Mouse (Mus musculus) lung, embryonic 15.5 days (tissue): ENCODE results near the gene Fam129b. TPM values are rescaled to one million over a fixed set of nuclear protein-coding genes. Genes with fewer than 3 reads are reported as not detected.

ENCODE experiments used
- ATAC-seq: fragments of 200-750 bp; cut with Nextera tagmentation; 2 replicates; pipeline ENCODE4 v1.8.0; 2017; ENCODE audit warnings: moderate number of reproducible peaks, borderline replicate concordance; ENCODE audit not compliant: low FRiP score, low TSS enrichment; ENCODE audit errors: extremely low read depth
- H3K27ac ChIP-seq: fragments of 300-500 bp; sonication (generic); 2 replicates; pipeline ENCODE4 v1.5.1; 2015; ENCODE audit warnings: moderate library complexity, mild to moderate bottlenecking, inconsistent platforms
- H3K27me3 ChIP-seq: fragments of 300-500 bp; sonication (generic); 2 replicates; pipeline ENCODE4 v1.6.1; 2015; ENCODE audit warnings: inconsistent platforms
- H3K36me3 ChIP-seq: fragments of 300-500 bp; sonication (generic); 2 replicates; pipeline ENCODE4 v1.6.1; 2015; ENCODE audit warnings: inconsistent platforms
- H3K4me1 ChIP-seq: fragments of 300-500 bp; sonication (generic); 2 replicates; pipeline ENCODE4 v1.6.1; 2015; ENCODE audit warnings: inconsistent platforms
- H3K4me2 ChIP-seq: fragments of 300-500 bp; sonication (generic); 2 replicates; pipeline ENCODE4 v1.6.1; 2015; ENCODE audit warnings: inconsistent platforms, mild to moderate bottlenecking, moderate library complexity
- H3K4me3 ChIP-seq: fragments of 300-500 bp; sonication (generic); 2 replicates; pipeline ENCODE4 v1.5.1; 2015; ENCODE audit warnings: mild to moderate bottlenecking, inconsistent platforms
- H3K9ac ChIP-seq: fragments of 300-500 bp; sonication (generic); 2 replicates; pipeline ENCODE4 v1.6.1; 2015; ENCODE audit warnings: inconsistent platforms
- H3K9me3 ChIP-seq: fragments of 300-500 bp; sonication (generic); 2 replicates; pipeline ENCODE4 v1.6.1; 2016; ENCODE audit warnings: inconsistent platforms
- WGBS: fragments of 180-500 bp; shearing (Covaris S2); methylation state at CpG from one replicate; pipeline ENCODE4 v1.1.7; 2015; 5-methylcytosine and 5-hydroxymethylcytosine counted together
- polyA plus RNA-seq: library from polyadenylated mRNA; unstranded; fragments of >200 nt; fragmentation: Nextera tagmentation; extraction: Ambion mirVana; gene quantifications from 2 replicates; pipeline ENCODE4 v1.2.1, GENCODE M21; 2015

The Fam129b gene
- polyA plus RNA-seq, 1 experiment from 2014 or later: 117 TPM

DNA sequence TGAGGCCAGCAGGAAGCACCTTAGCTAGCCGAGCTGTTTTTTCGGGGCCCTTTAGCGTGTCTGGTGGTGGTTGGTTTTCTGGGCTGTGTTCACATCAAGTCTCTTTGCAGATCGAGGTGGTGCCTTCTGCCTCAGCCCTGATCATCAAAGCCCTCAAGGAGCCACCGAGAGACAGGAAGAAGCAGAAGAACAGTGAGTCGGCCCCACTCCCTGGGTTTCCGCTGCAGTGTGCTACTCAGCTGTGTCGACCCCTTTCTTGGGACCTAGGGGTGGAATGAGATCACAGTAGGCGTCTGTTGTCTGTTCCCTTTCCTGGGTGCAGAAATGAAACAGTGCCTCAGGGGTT lies 86.9 kb downstream of the Fam129b start:
- Histone ChIP-seq H3K4me1 (peaks cover 51% of the 10 kb centered on the region), H3K9ac (peak overlapping the region; percentile 83), H3K36me3 (peaks cover 24% of the 10 kb centered on the region), H3K27me3 (no peaks in the 10 kb centered on the region), H3K4me3 (peak overlapping the region; percentile 73), H3K4me2 (peak overlapping the region; percentile 73), H3K27ac (peak overlapping the region; percentile 90), H3K9me3 (no peaks in the 10 kb centered on the region)
- no peak for ATAC-seq
- 3% methylated on average over 9 of the region's 9 CpGs for WGBS

DNA sequence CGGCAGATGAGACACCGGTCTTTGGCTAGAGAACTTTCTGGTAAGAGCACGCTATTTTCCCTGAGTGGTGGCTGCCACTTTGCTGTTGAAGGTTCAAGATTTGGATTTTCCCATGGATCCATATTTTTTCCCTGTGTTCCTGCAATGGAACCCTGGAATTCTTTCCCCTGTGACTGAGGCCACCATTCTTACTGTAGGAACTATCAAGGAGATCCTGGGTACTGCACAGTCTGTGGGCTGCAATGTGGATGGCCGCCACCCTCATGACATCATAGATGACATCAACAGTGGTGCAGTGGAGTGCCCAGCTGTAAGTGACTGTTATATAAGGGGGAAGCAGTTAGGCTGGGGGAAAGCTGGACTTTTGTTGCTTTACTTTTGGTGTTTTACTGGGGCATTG lies 87.6 kb downstream of the Fam129b start:
- H3K4me3 ChIP-seq: peak overlapping the region; percentile 73
- H3K27me3 ChIP-seq: no peaks in the 10 kb centered on the region
- peak overlapping the region; percentile 90; the same call in 1 of the 2 replicates for H3K27ac ChIP-seq
- no peaks in the 10 kb centered on the region for H3K9me3 ChIP-seq
- peaks cover 53% of the 10 kb centered on the region for H3K4me1 ChIP-seq
- 45% methylated on average over 4 of the region's 4 CpGs for WGBS
- peak overlapping the region; percentile 73 for H3K4me2 ChIP-seq
- H3K9ac ChIP-seq: peak overlapping the region; percentile 83
- no peak for ATAC-seq
- H3K36me3 ChIP-seq: peaks cover 24% of the 10 kb centered on the region

DNA sequence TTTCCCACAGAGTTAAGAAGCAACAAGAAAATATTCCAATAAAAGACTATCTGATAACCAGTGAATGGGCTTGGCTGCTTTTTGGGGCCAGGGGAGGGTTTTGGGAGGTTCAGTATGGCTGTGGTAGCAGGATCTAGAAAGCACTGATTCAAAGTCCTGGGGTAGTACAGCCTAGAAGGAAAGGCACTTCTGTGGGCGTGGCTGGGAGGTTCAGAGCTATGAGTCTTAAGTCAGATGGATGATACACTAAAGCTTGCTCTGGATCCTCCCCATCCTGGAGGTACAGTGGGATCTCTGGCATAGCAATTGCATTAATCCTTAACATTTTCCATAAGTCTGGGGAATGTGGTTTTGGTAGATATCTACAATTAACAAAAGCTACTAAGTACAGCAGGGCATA lies 88.1 kb downstream of the Fam129b start:
- peak overlapping the region; percentile 24; the same call in 1 of the 2 replicates for H3K9ac ChIP-seq
- H3K9me3 ChIP-seq: no peaks in the 10 kb centered on the region
- peak overlapping the region; percentile 73 for H3K4me2 ChIP-seq
- WGBS: 47% methylated on average over 1 of the region's 1 CpGs
- no peaks in the 10 kb centered on the region for H3K27me3 ChIP-seq
- H3K27ac ChIP-seq: 0 out of 2 replicates have a peak overlapping the region, but pooled peaks have one; percentile 18
- no peak for ATAC-seq
- H3K4me3 ChIP-seq: peak overlapping the region; percentile 73; the same call in 1 of the 2 replicates
- peaks cover 24% of the 10 kb centered on the region for H3K36me3 ChIP-seq
- peaks cover 53% of the 10 kb centered on the region for H3K4me1 ChIP-seq

DNA sequence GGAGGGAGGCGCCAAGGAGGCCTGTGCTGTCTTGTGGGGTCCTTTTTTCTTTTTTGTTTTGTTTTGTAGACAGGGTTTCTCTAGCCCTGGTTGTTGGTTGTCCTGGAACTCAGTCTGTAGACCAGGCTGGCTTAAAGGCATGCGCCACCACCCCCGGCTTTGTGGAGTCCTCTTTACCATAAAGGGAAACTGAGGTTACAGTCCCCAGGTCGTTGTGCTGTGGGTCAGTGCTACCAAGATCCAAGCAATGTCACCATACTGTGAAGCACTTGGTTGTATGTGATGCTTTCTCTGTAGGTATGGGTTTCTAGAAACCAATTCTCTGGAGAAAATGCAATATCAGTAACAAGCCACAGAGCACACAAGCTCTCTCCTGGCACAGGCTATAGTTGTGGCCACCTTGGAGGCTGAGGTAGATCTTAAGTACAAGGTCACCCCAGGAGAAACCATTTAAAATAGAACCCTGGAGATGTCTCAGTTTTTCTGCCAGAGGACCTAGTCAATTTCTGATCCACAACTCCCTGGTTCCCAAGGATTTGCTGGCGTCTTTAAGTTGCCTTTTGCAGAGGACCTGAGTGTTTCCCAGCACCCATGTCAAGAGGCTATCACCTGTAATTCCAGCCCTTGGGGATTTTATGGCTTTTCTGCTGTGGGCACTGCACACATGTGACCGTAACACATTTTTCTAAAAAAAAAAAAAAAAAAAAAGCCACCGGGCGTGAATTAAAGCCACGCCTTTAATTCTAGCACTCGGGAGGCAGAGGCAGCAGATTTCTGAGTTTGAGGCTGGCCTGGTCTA lies 88.9 kb downstream of the Fam129b start:
- Histone ChIP-seq H3K36me3 (peaks cover 24% of the 10 kb centered on the region), H3K27me3 (no peaks in the 10 kb centered on the region), H3K27ac (no peak overlapping the region), H3K4me3 (no peak overlapping the region), H3K9ac (0 out of 2 replicates have a peak overlapping the region, but pooled peaks have one; percentile 24), H3K9me3 (no peaks in the 10 kb centered on the region), H3K4me1 (peaks cover 53% of the 10 kb centered on the region), H3K4me2 (no peak overlapping the region; the same call in 1 of the 2 replicates)
- 33% methylated on average over 10 of the region's 10 CpGs for WGBS
- ATAC-seq: no peak

DNA sequence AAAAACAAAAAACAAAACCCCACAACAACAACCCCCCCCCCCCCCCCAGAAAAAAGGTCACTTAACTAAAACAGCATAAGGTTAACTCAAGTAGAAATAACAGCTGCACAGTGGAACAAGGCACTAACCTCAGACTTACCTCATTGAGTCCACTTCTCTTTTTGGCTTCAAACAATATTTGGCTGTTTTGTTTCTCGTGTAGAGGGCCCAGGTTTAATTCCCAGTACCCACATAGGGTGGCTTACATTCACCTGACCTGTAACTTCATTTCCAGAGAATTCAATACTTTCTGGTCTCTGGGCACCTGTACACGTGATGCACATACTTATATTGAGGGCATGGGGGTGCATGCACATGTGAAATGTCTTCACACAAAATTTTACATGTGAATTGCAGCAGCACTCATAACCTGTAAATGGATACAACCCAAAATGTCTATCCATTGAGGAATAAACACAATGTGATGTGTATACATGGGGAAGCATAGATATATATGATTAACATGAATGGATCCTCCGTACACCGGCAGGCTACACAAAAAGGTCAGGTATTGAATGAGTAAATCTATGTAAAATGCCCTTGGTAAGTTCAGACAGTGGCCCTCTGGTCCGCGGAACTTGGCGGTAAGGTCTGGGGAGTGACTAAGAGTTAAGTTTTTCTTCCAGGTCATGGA lies 89.7 kb downstream of the Fam129b start:
- H3K27ac ChIP-seq: peak overlapping the region; percentile 99
- no peak overlapping the region for H3K9ac ChIP-seq
- H3K4me1 ChIP-seq: peaks cover 49% of the 10 kb centered on the region
- H3K36me3 ChIP-seq: peaks cover 24% of the 10 kb centered on the region
- no peaks in the 10 kb centered on the region for H3K9me3 ChIP-seq
- H3K4me3 ChIP-seq: no peak overlapping the region
- no peak for ATAC-seq
- H3K4me2 ChIP-seq: peak overlapping the region; percentile 94
- WGBS: 11% methylated on average over 7 of the region's 7 CpGs
- no peaks in the 10 kb centered on the region for H3K27me3 ChIP-seq

DNA sequence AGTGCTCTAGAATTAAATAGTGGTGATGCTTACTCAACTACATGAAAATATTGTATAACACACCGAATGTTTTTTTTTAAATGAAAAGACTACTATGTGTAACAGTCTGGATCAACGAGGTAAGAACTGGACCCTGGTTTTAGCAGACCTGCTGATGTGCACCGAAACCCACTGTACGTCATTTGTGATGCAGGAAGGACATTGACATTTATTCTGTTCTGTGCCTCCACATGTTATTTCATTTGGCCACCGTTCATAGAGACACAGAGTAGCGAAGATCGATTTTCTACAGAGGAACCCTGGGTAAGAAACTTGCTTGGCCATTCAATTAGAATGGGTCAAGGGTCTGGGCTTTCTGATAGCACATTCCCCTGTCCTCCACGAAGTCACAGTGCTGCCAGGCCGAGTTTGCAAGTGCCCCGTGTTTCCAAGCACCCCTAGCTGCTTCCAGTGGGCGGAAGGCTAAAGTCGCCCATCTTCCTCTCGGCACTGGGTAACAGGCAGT lies 90.3 kb downstream of the Fam129b start:
- H3K4me3 ChIP-seq: peak overlapping the region; percentile 60
- peak overlapping the region; percentile 94 for H3K4me2 ChIP-seq
- no peaks in the 10 kb centered on the region for H3K27me3 ChIP-seq
- peak overlapping the region; percentile 76 for H3K9ac ChIP-seq
- H3K27ac ChIP-seq: peak overlapping the region; percentile 99
- H3K4me1 ChIP-seq: peaks cover 44% of the 10 kb centered on the region
- H3K9me3 ChIP-seq: no peaks in the 10 kb centered on the region
- WGBS: 9% methylated on average over 13 of the region's 13 CpGs
- H3K36me3 ChIP-seq: peaks cover 24% of the 10 kb centered on the region
- ATAC-seq: no peak; the same call in 1 of the 2 replicates

DNA sequence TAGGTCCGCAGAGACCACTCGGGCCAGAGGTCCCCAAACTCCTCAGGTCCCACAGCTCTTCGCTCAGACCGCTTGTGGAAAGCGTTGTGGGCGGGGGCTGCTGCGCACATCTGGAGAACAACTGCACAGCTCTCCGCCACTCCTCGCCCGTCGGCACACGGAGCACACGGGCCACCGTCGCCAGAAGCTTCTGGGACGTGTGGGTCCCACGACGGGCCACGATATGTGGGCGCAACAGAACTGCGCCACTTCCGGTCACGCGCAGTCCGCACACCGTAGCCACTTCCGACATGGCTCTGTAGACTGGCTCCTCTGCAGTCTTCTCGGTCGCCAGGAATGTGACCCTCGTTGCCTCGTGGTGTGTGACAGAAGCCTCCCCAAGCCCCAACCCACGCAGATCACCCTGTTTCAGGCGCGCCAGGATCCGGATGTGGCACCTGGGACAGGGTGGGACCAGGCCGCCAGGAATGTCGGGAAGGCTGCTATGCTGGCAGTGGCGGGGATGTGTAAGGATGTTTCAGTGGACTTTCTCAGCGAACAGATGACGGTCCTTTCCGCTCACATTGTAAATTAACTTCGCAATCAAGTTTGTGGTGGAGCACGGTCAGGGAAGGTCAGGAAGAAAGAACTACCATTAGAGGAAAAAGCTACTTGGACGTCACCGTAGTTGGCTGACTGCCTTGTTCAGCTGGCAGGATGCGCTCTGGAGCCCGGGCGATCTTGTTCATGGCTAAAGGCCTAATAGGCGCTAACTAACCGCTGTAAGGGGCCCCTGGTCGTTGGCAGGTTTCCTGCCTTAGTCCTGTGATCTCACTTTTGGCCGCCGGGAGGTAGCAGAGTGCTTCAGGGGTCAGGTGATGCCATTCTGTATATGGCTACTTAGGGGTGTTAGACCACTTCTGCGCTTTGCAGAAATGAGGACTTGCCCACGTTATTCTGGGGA lies 91.0 kb downstream of the Fam129b start:
- Histone ChIP-seq H3K4me2 (peak overlapping the region; percentile 94), H3K27ac (peak overlapping the region; percentile 99), H3K4me1 (peaks cover 44% of the 10 kb centered on the region), H3K4me3 (peak overlapping the region; percentile 60), H3K9me3 (no peaks in the 10 kb centered on the region), H3K36me3 (peaks cover 24% of the 10 kb centered on the region), H3K9ac (peak overlapping the region; percentile 76), H3K27me3 (no peaks in the 10 kb centered on the region)
- under 1% methylated on average over 55 of the region's 55 CpGs for WGBS
- ATAC-seq: peak; percentile 84

DNA sequence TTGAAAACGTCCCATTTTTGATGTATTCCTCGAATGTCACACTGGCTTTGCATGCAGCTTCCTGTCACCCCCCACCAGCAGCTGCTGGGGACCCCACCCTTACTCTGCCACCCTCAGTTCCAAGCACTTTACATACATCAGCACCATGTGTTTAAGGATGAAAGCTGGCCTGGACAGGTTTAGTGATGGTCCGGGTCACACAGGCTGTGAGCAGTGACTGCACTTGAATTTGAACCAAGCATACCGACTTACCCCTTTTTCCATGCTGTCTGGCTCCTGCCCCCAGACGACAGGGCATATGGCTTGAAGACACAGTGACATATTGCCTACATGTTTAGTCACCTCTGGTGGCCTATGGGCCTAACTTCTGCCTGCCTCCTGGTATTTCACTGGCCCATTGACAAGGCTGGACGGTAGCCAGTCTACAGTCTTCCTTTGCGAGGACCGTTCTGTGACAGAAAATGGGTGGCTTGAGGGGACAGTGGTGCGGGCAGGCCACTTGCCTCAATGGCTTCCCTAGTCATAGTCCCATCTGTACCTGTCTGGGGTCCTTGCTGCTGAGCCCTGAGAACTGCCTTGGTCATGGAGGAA lies 92.2 kb downstream of the Fam129b start:
- 84% methylated on average over 9 of the region's 9 CpGs for WGBS
- H3K9ac ChIP-seq: peak overlapping the region; percentile 76; the same call in 1 of the 2 replicates

DNA sequence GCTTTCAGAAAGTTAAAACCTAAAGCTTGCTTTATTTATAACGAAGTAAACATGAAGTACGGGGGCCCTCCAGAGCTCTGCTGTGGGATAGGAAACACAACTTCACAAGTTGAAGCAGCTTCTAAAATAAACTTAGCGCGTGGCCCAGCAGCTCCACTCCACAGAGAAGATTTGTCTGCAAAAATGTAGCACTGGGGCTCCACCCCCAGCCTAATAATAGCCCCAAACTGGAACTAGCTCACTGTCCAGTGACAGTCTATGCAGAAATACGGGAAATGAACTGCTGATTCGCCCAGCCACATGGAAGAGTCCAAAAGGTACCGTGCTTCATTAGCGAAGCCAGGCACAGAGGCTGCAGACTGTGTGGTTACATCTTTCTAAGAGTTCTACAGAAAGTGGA lies 93.4 kb downstream of the Fam129b start:
- no peak overlapping the region for H3K4me3 ChIP-seq
- no peaks in the 10 kb centered on the region for H3K27me3 ChIP-seq
- H3K9me3 ChIP-seq: no peaks in the 10 kb centered on the region
- WGBS: 72% methylated on average over 8 of the region's 8 CpGs
- peaks cover 26% of the 10 kb centered on the region for H3K4me1 ChIP-seq
- peaks cover 8% of the 10 kb centered on the region for H3K36me3 ChIP-seq
- H3K4me2 ChIP-seq: no peak overlapping the region
- no peak overlapping the region for H3K27ac ChIP-seq
- ATAC-seq: no peak
- H3K9ac ChIP-seq: no peak overlapping the region

More for the DNA sequence above, 92.2 kb downstream of the Fam129b start:
- H3K27me3 ChIP-seq: no peaks in the 10 kb centered on the region
- H3K4me2 ChIP-seq: peak overlapping the region; percentile 94
- H3K4me3 ChIP-seq: 0 out of 2 replicates have a peak overlapping the region, but pooled peaks have one; percentile 60
- H3K27ac ChIP-seq: no peak overlapping the region
- no peaks in the 10 kb centered on the region for H3K9me3 ChIP-seq
- peaks cover 20% of the 10 kb centered on the region for H3K36me3 ChIP-seq
- H3K4me1 ChIP-seq: peaks cover 39% of the 10 kb centered on the region
- no peak for ATAC-seq

DNA sequence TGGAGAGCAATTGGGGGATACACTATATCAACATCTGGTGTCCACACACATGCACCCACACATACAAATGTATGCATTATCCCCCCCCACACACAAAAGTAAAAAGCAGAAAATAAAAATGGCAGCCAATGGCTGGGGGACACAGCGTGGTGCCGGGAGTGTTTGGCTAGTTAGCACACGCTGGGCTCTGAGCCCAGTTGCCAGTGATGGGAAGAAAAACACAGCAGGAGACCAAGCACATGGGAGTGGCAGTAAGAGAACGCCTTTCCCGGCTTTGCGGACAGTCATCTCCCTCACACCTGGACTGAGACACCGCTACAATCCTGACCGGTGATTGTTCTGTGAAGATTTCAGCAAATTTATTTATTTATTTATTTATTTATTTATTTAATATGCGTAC lies 95.3 kb downstream of the Fam129b start:
- Histone ChIP-seq H3K27me3 (no peaks in the 10 kb centered on the region), H3K4me1 (peaks cover 10% of the 10 kb centered on the region), H3K9ac (no peak overlapping the region), H3K9me3 (no peaks in the 10 kb centered on the region), H3K4me2 (no peak overlapping the region), H3K4me3 (no peak overlapping the region), H3K27ac (no peak overlapping the region), H3K36me3 (no peaks in the 10 kb centered on the region)
- WGBS: 52% methylated on average over 9 of the region's 9 CpGs
- ATAC-seq: no peak

DNA sequence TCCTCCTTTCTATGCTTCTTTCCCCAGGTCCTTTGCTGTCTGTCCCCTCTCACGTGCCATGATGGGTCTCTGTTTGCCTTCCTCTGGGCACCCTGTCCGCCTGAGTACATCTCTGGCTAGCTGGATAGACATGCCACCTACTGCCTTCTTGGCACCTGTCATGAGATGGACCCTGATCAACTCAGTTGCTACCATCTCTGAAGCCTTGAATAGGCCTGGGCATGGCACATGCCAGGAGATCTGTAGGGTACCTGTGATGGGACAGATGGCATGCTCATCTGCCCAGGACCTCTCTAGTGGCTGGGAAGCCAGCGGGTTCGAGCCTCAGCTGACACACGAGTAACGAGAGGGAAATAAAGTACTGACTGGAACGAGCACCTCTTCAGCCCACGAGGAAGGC lies 98.3 kb downstream of the Fam129b start:
- Histone ChIP-seq H3K4me2 (no peak overlapping the region), H3K4me3 (no peak overlapping the region), H3K27ac (no peak overlapping the region), H3K36me3 (no peaks in the 10 kb centered on the region), H3K4me1 (no peaks in the 10 kb centered on the region), H3K27me3 (no peaks in the 10 kb centered on the region), H3K9me3 (no peaks in the 10 kb centered on the region), H3K9ac (no peak overlapping the region)
- 81% methylated on average over 8 of the region's 8 CpGs for WGBS
- no peak for ATAC-seq
